Mouse (Mus musculus): Measurements from ENCODE around the gene Gm9833. TPM values are rescaled to one million over a fixed set of nuclear protein-coding genes. Genes with fewer than 3 reads are reported as not detected.

The Gm9833 gene
- polyA plus RNA-seq, 1 experiment from 2014 or later: 9.0 TPM

GRCm38 (mm10) chr3:10092499-10092898, 4.6 kb downstream of the Gm9833 start:
- Histone ChIP-seq H3K4me2 (replicated peaks) (no peak overlapping the region), H3K4me3 (no peak overlapping the region), H3K9me3 (no peaks in the 10 kb centered on the region), H3K27me3 (no peaks in the 10 kb centered on the region), H3K9ac (replicated peaks) (no peak overlapping the region), H3K4me1 (peaks cover 4% of the 10 kb centered on the region; the same call in 1 of the 2 replicates), H3K36me3 (no peaks in the 10 kb centered on the region), H3K27ac (replicated peaks) (no peak overlapping the region)
- no peak for ATAC-seq (replicated peaks)
- WGBS: 61% methylated on average over 7 of the region's 7 CpGs

DNA sequence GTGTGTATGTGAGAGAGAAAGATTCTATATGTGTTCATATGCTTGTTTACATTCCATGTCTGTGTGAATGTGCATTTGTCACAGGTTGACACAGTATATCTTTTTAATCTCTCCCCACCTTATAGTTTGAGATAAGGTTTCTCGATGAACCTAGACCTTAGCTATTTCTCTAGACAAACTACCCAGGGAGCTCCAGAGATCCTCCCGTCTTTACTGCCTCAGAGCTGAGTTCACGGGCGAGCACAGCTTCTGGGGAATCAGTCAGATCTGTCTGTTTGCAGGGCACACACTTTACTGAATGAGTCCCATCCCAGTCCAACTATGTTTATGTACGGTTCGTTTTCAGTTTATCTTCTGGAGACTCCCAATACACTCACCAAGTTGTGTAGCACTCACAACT, 5.0 kb downstream of the Gm9833 start:
- Histone ChIP-seq H3K36me3 (no peaks in the 10 kb centered on the region), H3K9ac (replicated peaks) (no peak overlapping the region), H3K4me3 (no peak overlapping the region), H3K9me3 (no peaks in the 10 kb centered on the region), H3K27ac (replicated peaks) (no peak overlapping the region), H3K4me2 (replicated peaks) (no peak overlapping the region), H3K27me3 (no peaks in the 10 kb centered on the region), H3K4me1 (peaks cover 4% of the 10 kb centered on the region; the same call in 1 of the 2 replicates)
- WGBS: 91% methylated on average over 6 of the region's 6 CpGs
- ATAC-seq (replicated peaks): no peak

GRCm38 (mm10) chr3:10095076-10095622, 7.2 kb downstream of the Gm9833 start:
- Histone ChIP-seq H3K4me1 (peaks cover 4% of the 10 kb centered on the region; the same call in 1 of the 2 replicates), H3K9ac (replicated peaks) (no peak overlapping the region), H3K27ac (replicated peaks) (no peak overlapping the region), H3K4me3 (no peak overlapping the region), H3K27me3 (no peaks in the 10 kb centered on the region), H3K36me3 (no peaks in the 10 kb centered on the region), H3K9me3 (no peaks in the 10 kb centered on the region), H3K4me2 (replicated peaks) (no peak overlapping the region)
- WGBS: 82% methylated on average over 2 of the region's 2 CpGs
- no peak for ATAC-seq (replicated peaks)

- WGBS: 92% methylated on average over 5 of the region's 5 CpGs
- no peak overlapping the region for H3K27ac ChIP-seq (replicated peaks)
- no peaks in the 10 kb centered on the region for H3K36me3 ChIP-seq
- ATAC-seq (replicated peaks): no peak
- H3K9ac ChIP-seq (replicated peaks): no peak overlapping the region
- H3K4me3 ChIP-seq: no peak overlapping the region
- H3K9me3 ChIP-seq: no peaks in the 10 kb centered on the region
- H3K27me3 ChIP-seq: no peaks in the 10 kb centered on the region
- H3K4me1 ChIP-seq: no peaks in the 10 kb centered on the region
- H3K4me2 ChIP-seq (replicated peaks): no peak overlapping the region
Measured at GRCm38 (mm10) chr3:10099756-10100155, 11.8 kb downstream of the Gm9833 start.

DNA sequence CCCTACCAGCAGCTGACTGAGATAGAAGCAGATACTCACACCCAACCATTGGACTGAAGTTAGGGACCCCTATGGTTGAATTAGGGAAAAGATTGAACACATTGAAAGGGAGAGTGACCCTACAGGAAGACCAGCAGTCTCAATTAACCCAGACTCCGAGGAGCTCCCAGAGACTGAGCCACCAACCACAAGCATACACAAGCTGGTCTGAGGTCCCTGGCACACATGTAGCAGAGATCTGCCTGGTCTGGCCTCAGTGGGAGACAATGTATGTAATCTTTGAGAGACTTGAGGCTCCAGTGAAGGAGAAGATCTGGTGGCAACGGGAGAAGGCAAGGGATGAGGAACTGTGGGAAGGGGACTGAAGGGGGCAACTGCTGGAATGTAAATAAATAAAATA, 23.7 kb downstream of the Gm9833 start:
- ATAC-seq (replicated peaks): no peak
- H3K4me1 ChIP-seq: no peaks in the 10 kb centered on the region
- no peak overlapping the region for H3K4me3 ChIP-seq
- no peaks in the 10 kb centered on the region for H3K36me3 ChIP-seq
- no peaks in the 10 kb centered on the region for H3K9me3 ChIP-seq
- WGBS: 93% methylated on average over 2 of the region's 2 CpGs
- H3K4me2 ChIP-seq (replicated peaks): no peak overlapping the region
- H3K27me3 ChIP-seq: no peaks in the 10 kb centered on the region
- H3K9ac ChIP-seq (replicated peaks): no peak overlapping the region
- no peak overlapping the region for H3K27ac ChIP-seq (replicated peaks)

DNA sequence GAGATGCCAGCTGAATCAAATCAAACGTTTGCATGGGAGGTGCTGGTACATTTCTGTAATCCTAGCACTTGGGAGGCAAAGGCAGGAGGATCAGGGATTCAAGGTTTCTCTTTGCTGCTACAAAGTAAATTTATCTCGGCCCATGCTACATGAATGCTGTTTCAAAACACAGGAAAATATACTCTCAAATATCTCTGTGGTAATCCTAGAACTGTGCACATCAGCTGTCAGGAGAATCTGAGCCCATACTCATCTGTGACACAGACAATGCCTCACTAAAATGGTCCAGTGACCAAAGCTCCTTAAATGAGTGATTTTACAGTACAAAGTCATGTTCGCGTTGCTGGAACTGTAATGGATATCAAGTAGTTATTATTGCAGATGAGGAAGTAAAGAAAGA, 24.3 kb downstream of the Gm9833 start:
- 84% methylated on average over 4 of the region's 4 CpGs for WGBS
- no peak overlapping the region for H3K4me2 ChIP-seq (replicated peaks)

GRCm38 (mm10) chr3:10112660-10113059, 24.8 kb downstream of the Gm9833 start:
- Histone ChIP-seq H3K27ac (replicated peaks) (no peak overlapping the region), H3K4me1 (no peaks in the 10 kb centered on the region), H3K9me3 (no peaks in the 10 kb centered on the region), H3K4me3 (no peak overlapping the region), H3K27me3 (no peaks in the 10 kb centered on the region), H3K9ac (replicated peaks) (no peak overlapping the region), H3K36me3 (no peaks in the 10 kb centered on the region), H3K4me2 (replicated peaks) (no peak overlapping the region)
- ATAC-seq (replicated peaks): no peak
- WGBS: 69% methylated on average over 2 of the region's 2 CpGs

More for the DNA sequence above, 24.3 kb downstream of the Gm9833 start:
- Histone ChIP-seq H3K27me3 (no peaks in the 10 kb centered on the region), H3K9me3 (no peaks in the 10 kb centered on the region), H3K4me3 (no peak overlapping the region), H3K9ac (replicated peaks) (no peak overlapping the region), H3K27ac (replicated peaks) (no peak overlapping the region), H3K36me3 (no peaks in the 10 kb centered on the region), H3K4me1 (no peaks in the 10 kb centered on the region)
- ATAC-seq (replicated peaks): no peak

- Histone ChIP-seq H3K27ac (replicated peaks) (no peak overlapping the region), H3K4me1 (no peaks in the 10 kb centered on the region), H3K9ac (replicated peaks) (no peak overlapping the region), H3K4me3 (no peak overlapping the region), H3K9me3 (no peaks in the 10 kb centered on the region), H3K27me3 (no peaks in the 10 kb centered on the region), H3K4me2 (replicated peaks) (no peak overlapping the region), H3K36me3 (no peaks in the 10 kb centered on the region)
- 93% methylated on average over 12 of the region's 12 CpGs for WGBS
- ATAC-seq (replicated peaks): no peak
Measured at GRCm38 (mm10) chr3:10116531-10116930, 28.6 kb downstream of the Gm9833 start.

- ATAC-seq (replicated peaks): no peak
- Histone ChIP-seq H3K27ac (replicated peaks) (no peak overlapping the region), H3K9me3 (no peaks in the 10 kb centered on the region), H3K4me1 (no peaks in the 10 kb centered on the region), H3K4me3 (no peak overlapping the region), H3K9ac (replicated peaks) (no peak overlapping the region), H3K4me2 (replicated peaks) (no peak overlapping the region), H3K36me3 (no peaks in the 10 kb centered on the region), H3K27me3 (no peaks in the 10 kb centered on the region)
- WGBS: 94% methylated on average over 9 of the region's 9 CpGs
Measured at GRCm38 (mm10) chr3:10121232-10121631, 33.3 kb downstream of the Gm9833 start.

DNA sequence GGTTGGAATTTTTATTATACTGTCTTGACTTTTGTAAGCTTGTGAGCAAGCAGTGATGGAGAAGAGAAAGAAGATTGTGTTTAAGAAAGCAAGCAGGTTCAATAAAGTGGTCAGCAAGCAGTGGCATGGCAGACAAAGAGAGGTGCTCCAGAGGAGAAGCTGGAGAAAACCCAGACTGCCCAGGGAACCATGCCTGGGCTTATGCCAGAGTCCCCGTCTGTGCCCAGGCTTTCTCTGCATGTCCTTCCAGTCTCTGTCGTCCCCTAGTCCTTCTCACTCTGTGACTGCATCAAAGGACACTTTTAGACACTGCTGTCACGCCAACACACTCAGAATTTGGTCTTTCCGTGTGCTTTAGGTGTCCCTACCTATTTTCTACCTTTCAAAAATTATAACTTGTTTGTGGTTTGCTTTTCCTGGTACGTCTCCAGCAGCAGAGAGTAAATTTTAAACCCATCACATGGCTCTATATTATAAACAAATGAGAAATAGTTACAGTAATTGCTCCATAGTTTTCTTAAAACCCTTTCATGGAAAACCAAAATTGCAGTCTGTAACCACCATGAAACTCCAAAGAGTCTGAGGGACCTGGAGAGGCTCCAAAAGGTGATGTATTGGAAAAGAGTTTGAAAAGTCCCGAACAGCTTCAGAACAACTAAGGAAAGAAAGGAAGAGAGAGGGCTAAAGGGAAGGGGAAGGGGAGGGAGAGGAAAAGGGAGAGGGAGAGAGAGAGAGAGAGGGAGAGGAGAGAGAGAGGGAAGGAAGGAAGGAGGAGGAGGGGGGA, 34.2 kb downstream of the Gm9833 start:
- 75% methylated on average over 6 of the region's 6 CpGs for WGBS
- no peak overlapping the region for H3K27ac ChIP-seq (replicated peaks)

GRCm38 (mm10) chr3:10123615-10124014, 35.7 kb downstream of the Gm9833 start:
- Histone ChIP-seq H3K27me3 (no peaks in the 10 kb centered on the region), H3K9ac (replicated peaks) (no peak overlapping the region), H3K4me1 (0 out of 2 replicates have a peak, but pooled peaks cover 7% of the 10 kb centered on the region), H3K4me2 (replicated peaks) (no peak overlapping the region), H3K27ac (replicated peaks) (no peak overlapping the region), H3K36me3 (no peaks in the 10 kb centered on the region), H3K4me3 (no peak overlapping the region), H3K9me3 (no peaks in the 10 kb centered on the region)
- ATAC-seq (replicated peaks): no peak
- 81% methylated on average over 1 of the region's 1 CpGs for WGBS

More for the DNA sequence above, 34.2 kb downstream of the Gm9833 start:
- 0 out of 2 replicates have a peak, but pooled peaks cover 5% of the 10 kb centered on the region for H3K4me1 ChIP-seq
- no peaks in the 10 kb centered on the region for H3K36me3 ChIP-seq
- no peak overlapping the region for H3K4me2 ChIP-seq (replicated peaks)
- H3K9me3 ChIP-seq: no peaks in the 10 kb centered on the region
- no peaks in the 10 kb centered on the region for H3K27me3 ChIP-seq
- no peak overlapping the region for H3K4me3 ChIP-seq
- ATAC-seq (replicated peaks): no peak
- H3K9ac ChIP-seq (replicated peaks): no peak overlapping the region

- H3K4me3 ChIP-seq: no peak overlapping the region
- no peaks in the 10 kb centered on the region for H3K36me3 ChIP-seq
- no peak overlapping the region for H3K9ac ChIP-seq (replicated peaks)
- no peak for ATAC-seq (replicated peaks)
- WGBS: 80% methylated on average over 2 of the region's 2 CpGs
- no peak overlapping the region for H3K4me2 ChIP-seq (replicated peaks)
- no peaks in the 10 kb centered on the region for H3K9me3 ChIP-seq
- H3K27ac ChIP-seq (replicated peaks): no peak overlapping the region
- H3K4me1 ChIP-seq: 0 out of 2 replicates have a peak, but pooled peaks cover 7% of the 10 kb centered on the region
- H3K27me3 ChIP-seq: no peaks in the 10 kb centered on the region
Measured at GRCm38 (mm10) chr3:10124071-10124470, 36.2 kb downstream of the Gm9833 start.
